Mouse (Mus musculus) neural tube, embryonic 13.5 days (tissue): ENCODE data around the gene Galnt4. TPM values are rescaled to one million over a fixed set of nuclear protein-coding genes. Genes with fewer than 3 reads are reported as not detected.

ENCODE experiments used
- ATAC-seq: fragments of 200-750 bp; cut with Nextera tagmentation; 2 replicates; pipeline ENCODE4 v1.8.0; 2017; ENCODE audit warnings: low read depth, mild to moderate bottlenecking, moderate TSS enrichment, moderate library complexity
- H3K27ac ChIP-seq: fragments of 300-500 bp; sonication (generic); replicated peaks from 2 replicates; pipeline ENCODE4 v1.5.1; 2015; ENCODE audit warnings: moderate library complexity, mild to moderate bottlenecking, inconsistent platforms
- H3K27me3 ChIP-seq: fragments of 300-500 bp; sonication (generic); 2 replicates; pipeline ENCODE4 v1.6.1; 2015; ENCODE audit warnings: mild to moderate bottlenecking, inconsistent platforms
- H3K36me3 ChIP-seq: fragments of 300-500 bp; sonication (generic); 2 replicates; pipeline ENCODE4 v1.6.1; 2015; ENCODE audit warnings: mild to moderate bottlenecking, inconsistent platforms
- H3K4me1 ChIP-seq: fragments of 300-500 bp; sonication (generic); replicated peaks from 2 replicates; pipeline ENCODE4 v1.6.1; 2015; ENCODE audit warnings: inconsistent platforms
- H3K4me2 ChIP-seq: fragments of 300-500 bp; sonication (generic); 2 replicates; pipeline ENCODE4 v1.6.1; 2015; ENCODE audit warnings: inconsistent platforms, mild to moderate bottlenecking, moderate library complexity
- H3K4me3 ChIP-seq: fragments of 300-500 bp; sonication (generic); 2 replicates; pipeline ENCODE4 v1.5.1; 2015; ENCODE audit warnings: mild to moderate bottlenecking, inconsistent platforms
- H3K9ac ChIP-seq: fragments of 300-500 bp; sonication (generic); 2 replicates; pipeline ENCODE4 v1.6.1; 2015; ENCODE audit warnings: moderate library complexity, mild to moderate bottlenecking, inconsistent platforms
- H3K9me3 ChIP-seq: fragments of 300-500 bp; sonication (generic); 2 replicates; pipeline ENCODE4 v1.6.1; 2016; ENCODE audit warnings: inconsistent platforms
- whole genome bisulfite sequencing: fragments of 180-500 bp; shearing (Covaris S2); methylation state at CpG from one replicate; pipeline ENCODE4 v1.1.7; 2015; 5-methylcytosine and 5-hydroxymethylcytosine counted together
- polyA plus RNA-seq: library from polyadenylated mRNA; unstranded; fragments of >200 nt; fragmentation: Nextera tagmentation; extraction: Ambion mirVana; gene quantifications from 2 replicates; pipeline ENCODE4 v1.2.1, GENCODE M21; 2015

Gene Galnt4
- 3.0 and 3.7 TPM in 2 replicates for polyA plus RNA-seq

DNA sequence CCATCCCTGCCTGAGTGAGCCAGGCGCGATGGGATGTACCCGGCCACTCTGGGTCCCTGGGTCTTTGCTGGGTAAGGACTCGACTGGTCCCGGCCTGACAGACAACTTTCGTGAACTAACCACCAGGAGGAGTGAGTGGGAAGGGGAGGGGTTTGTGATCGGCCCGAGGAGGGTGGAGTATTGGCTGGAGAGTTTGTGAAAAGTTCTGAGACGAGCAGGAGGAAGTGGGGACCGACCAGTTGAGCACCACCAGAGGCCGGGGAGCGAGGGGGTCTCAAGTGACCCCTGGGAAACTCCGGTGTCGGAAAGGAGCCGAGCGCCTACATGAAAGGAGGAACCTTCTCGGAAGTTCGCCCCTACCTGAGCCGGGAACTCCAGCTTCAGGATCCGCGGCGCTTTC is at the start of gene Galnt4:
Gene Galnt4 (plus strand): TSS at position 196 of the 400 bp plus-strand sequence.
- Histone ChIP-seq H3K9ac (peak within 1 kb of the TSS; percentile 94), H3K4me3 (peak within 1 kb of the TSS; percentile 95), H3K27me3 (no peaks in the 10 kb centered on the region), H3K4me1 (peaks cover 44% of the 10 kb centered on the region), H3K36me3 (peaks cover 21% of the 10 kb centered on the region), H3K27ac (peak within 1 kb of the TSS; percentile 95), H3K4me2 (peak within 1 kb of the TSS; percentile 91), H3K9me3 (no peaks in the 10 kb centered on the region)
- WGBS: under 1% methylated on average over 22 of the region's 22 CpGs
- ATAC-seq: peak; percentile 57

DNA sequence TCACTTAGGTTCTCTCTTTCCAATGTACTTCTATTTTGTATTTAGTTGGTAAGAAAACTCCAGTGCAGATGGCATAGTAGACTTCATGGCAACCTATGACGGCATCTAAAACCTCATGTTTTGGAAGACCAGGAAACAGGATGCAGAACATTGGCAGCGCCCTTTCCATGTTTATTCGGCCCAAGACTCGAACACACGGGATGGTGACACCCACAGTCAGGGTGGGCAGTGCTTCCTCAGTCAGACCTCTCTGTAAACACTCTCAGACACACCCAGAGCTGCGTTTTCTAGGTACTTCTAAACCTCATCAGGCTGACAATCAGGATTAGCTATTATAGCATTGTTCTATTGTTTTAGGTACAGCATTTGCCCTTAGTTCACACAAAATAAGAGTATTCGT is 47.4 kb upstream of the Galnt4 start:
- ATAC-seq: no peak
- Histone ChIP-seq H3K27ac (no peak overlapping the region), H3K4me2 (no peak overlapping the region), H3K9ac (no peak overlapping the region), H3K4me1 (no peaks in the 10 kb centered on the region), H3K36me3 (no peaks in the 10 kb centered on the region), H3K27me3 (no peaks in the 10 kb centered on the region), H3K9me3 (no peaks in the 10 kb centered on the region), H3K4me3 (no peak overlapping the region)
- 93% methylated on average over 7 of the region's 7 CpGs for WGBS

DNA sequence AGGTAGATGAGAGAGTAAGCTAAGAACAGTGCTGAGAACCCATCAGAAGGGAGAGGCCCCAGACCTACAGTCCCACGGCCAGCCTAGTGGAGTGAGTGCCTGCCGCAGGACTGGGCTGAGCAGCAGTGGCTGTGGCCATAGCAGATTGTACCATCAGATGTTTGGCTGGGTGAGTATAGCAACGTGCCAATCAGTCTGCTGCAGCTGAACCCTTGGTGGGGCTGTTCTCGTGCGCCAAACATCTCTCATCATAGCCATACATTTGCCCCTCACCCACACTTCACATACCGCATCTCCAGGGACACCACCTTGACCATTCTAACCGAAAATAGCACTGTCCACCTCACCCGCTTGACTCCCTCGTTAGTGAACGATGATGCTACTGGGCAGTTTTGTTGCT is 46.5 kb upstream of the Galnt4 start:
- ATAC-seq: no peak
- Histone ChIP-seq H3K4me2 (no peak overlapping the region), H3K27me3 (no peaks in the 10 kb centered on the region), H3K4me1 (no peaks in the 10 kb centered on the region), H3K36me3 (no peaks in the 10 kb centered on the region), H3K4me3 (no peak overlapping the region), H3K9me3 (no peaks in the 10 kb centered on the region), H3K27ac (no peak overlapping the region), H3K9ac (no peak overlapping the region)
- WGBS: 93% methylated on average over 10 of the region's 10 CpGs

DNA sequence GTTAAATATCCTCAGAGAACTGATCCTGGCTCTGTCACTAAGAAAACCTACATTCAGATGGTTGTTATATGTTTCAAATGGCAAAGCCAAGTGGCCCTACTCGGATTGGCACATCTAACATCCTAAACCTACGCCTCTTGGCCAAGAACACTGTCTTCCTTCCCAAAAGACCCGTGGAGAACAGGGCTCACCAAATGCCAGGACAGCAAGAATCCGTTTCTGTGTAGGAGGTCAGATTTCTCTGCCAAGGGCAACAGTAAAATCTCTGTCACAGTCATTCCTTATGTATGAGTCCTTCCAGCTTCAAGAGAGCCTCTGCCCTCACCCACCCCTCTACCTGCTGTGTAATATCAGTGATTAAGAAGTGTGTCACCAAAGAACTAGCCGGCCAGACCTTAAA is 45.4 kb upstream of the Galnt4 start:
- WGBS: 79% methylated on average over 5 of the region's 5 CpGs

DNA sequence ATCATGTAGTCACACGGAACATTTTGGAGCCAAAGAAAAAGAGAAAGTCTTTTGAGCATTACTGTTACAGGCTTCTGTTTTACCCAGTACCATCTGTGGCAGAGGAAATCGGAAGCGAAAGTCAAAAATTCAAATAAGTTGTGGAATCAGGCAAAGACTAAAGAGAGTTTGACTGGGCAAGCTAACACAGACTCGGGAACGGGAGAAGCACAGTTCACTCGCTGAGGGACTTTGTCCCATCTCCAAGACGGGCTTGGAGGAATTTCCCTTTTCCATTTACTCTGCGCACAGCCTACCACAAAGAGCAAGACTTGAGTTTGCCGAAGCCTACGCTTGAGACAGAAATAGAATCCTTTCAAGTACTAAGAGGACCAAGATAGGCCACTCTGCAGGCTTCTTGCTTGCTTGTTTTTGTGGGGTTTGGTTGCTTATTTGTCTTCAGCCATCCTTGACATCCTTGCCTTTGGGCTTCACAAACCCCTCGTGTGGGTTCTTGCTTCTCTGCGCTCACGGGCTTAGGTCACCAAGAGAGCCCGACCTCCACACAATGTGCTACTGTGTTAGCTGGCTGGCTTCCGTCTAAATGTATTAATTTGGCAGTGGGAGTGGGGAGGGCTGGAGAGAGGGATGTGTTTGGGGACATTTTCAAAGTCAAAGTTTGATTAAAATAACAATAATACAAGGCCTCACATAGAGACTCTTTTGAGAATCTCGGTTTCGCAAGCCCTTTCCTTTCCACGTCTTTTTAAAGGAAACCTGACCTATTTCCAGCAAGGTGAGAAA is 31.7 kb upstream of the Galnt4 start:
- no peak for ATAC-seq
- H3K9me3 ChIP-seq: no peaks in the 10 kb centered on the region
- WGBS: 79% methylated on average over 18 of the region's 18 CpGs
- H3K4me1 ChIP-seq: no peaks in the 10 kb centered on the region
- H3K4me3 ChIP-seq: no peak overlapping the region
- no peak overlapping the region for H3K27ac ChIP-seq
- H3K27me3 ChIP-seq: no peaks in the 10 kb centered on the region
- H3K9ac ChIP-seq: no peak overlapping the region
- H3K4me2 ChIP-seq: no peak overlapping the region
- no peaks in the 10 kb centered on the region for H3K36me3 ChIP-seq

More for the DNA sequence above, 45.4 kb upstream of the Galnt4 start:
- Histone ChIP-seq H3K27me3 (no peaks in the 10 kb centered on the region), H3K9ac (no peak overlapping the region), H3K27ac (no peak overlapping the region), H3K4me1 (no peaks in the 10 kb centered on the region), H3K4me2 (no peak overlapping the region), H3K36me3 (no peaks in the 10 kb centered on the region), H3K9me3 (no peaks in the 10 kb centered on the region), H3K4me3 (no peak overlapping the region)
- no peak for ATAC-seq

DNA sequence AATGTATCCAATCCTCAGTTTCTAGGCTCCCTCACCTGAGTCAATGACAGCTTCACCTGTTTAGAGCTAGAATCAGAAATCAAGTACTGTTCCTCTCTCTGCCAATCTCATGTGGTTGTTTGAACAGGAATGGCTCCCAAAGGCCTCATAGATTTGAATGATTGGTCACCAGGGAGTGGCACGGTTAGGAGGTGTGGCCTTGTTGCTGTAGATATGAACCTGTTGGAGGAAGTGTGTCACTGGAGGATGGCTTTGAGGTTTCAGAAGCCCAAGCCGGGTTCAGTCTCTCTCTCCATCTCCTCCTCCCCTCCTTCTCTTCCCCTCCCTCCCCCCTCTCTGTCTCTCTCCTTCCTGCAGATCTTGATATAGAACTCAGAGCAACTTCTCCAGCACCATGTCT is 29.3 kb upstream of the Galnt4 start:
- whole genome bisulfite sequencing: 87% methylated on average over 2 of the region's 2 CpGs
- ATAC-seq: no peak
- Histone ChIP-seq H3K4me2 (no peak overlapping the region), H3K9me3 (no peaks in the 10 kb centered on the region), H3K4me1 (no peaks in the 10 kb centered on the region), H3K36me3 (no peaks in the 10 kb centered on the region), H3K27ac (no peak overlapping the region), H3K27me3 (no peaks in the 10 kb centered on the region), H3K9ac (no peak overlapping the region), H3K4me3 (no peak overlapping the region)

DNA sequence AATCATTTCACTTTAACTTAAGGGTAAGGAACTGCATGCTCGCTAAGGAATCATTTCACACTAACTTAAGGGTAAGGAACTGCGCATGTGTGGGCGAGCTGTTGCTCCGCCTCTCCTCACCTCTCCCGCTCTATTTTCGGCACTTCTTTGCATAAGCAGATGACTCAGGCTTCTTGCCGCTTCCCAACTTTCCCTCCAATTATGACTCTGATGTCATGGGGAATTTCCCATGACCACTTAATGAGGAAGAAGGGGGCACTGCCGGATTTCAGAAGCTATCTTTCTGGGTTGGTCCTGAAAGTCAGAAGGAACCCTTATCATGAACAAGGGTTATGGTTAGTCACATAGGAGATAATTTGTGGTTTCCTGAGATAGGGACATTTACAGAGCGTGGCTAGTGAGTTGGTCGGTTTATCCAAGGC is 26.4 kb upstream of the Galnt4 start:
- no peaks in the 10 kb centered on the region for H3K9me3 ChIP-seq
- H3K4me2 ChIP-seq: no peak overlapping the region
- H3K27me3 ChIP-seq: no peaks in the 10 kb centered on the region
- no peak for ATAC-seq
- no peak overlapping the region for H3K27ac ChIP-seq
- no peaks in the 10 kb centered on the region for H3K36me3 ChIP-seq
- H3K4me3 ChIP-seq: no peak overlapping the region
- H3K9ac ChIP-seq: no peak overlapping the region
- 91% methylated on average over 10 of the region's 10 CpGs for WGBS
- H3K4me1 ChIP-seq: 0 out of 2 replicates have a peak, but pooled peaks cover 4% of the 10 kb centered on the region

DNA sequence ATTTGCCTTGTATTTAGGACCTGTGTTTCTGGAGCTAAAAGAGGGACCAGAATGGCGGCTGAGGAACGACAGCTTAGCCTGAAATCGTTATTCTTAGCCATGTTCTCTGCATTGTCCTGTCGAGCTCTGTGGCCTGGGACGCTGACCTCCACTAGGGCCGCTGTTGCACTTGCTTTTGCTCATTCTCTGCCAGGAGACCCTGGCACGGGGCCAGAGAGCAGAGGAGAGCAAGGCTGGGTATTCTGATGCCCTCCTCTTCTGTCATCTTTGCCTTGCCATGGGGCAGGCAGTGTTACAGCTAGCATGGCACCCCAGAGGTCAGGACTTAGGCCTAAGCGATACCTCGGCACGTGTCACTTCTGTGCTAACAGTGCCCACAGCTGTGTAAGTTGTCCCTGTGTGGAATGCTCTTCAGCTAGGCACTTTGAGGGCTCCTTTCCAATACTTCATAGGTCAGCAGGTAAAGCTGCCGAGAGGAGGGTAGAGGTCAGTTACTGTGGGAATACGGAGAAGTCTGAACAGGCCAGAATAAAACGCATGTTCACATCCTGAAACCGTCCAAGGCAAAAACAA is 24.4 kb upstream of the Galnt4 start:
- WGBS: 91% methylated on average over 14 of the region's 14 CpGs
- no peak overlapping the region for H3K9ac ChIP-seq
- no peak overlapping the region for H3K27ac ChIP-seq
- ATAC-seq: no peak
- no peaks in the 10 kb centered on the region for H3K9me3 ChIP-seq
- H3K4me1 ChIP-seq: 0 out of 2 replicates have a peak, but pooled peaks cover 4% of the 10 kb centered on the region
- no peaks in the 10 kb centered on the region for H3K27me3 ChIP-seq
- no peak overlapping the region for H3K4me2 ChIP-seq
- no peaks in the 10 kb centered on the region for H3K36me3 ChIP-seq
- H3K4me3 ChIP-seq: no peak overlapping the region

DNA sequence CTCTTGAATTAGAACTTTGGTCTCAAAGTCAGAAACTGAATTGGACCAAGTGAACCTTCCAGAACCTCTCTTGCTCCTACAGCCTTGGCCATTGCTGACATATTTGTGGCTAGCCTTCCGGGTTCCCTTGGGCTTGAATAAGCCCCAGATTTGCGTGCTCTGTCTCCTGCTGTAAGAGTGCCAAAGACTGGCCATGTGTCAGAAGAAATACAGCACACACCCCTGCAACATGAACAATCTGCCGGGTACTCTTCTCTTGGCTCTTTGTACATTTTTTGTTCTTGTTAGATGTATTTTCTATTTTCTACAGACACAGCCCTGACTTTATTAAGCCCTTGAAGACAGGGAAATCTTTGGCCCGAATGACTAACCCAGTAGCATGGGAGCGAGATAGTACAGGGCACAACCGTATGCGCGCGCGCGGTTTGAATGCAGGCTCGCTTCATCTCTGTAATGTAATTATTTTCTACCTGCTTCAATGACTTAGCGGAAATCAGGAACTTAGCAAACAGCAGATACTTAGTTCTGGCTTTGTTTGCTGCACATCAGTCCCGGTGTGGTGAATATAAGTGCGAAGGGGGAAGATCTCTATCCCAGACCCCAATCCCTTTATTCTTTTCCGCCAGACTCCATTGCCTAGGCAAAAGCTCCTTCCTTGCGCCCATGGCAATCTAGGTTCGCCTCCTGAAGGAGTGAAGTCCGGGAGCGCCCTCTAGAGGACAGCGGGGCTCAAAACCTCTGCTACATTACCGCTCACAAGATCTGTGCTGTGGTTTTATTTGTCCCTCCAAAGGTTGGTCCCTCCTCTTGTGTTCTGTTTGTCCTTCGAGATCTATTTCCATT is 23.3 kb upstream of the Galnt4 start:
- ATAC-seq: peak; percentile 93
- H3K27ac ChIP-seq: no peak overlapping the region
- peak overlapping the region; percentile 34 for H3K4me2 ChIP-seq
- WGBS: 47% methylated on average over 23 of the region's 23 CpGs
- no peaks in the 10 kb centered on the region for H3K9me3 ChIP-seq
- no peak overlapping the region for H3K9ac ChIP-seq
- no peak overlapping the region for H3K4me3 ChIP-seq
- H3K4me1 ChIP-seq: 0 out of 2 replicates have a peak, but pooled peaks cover 4% of the 10 kb centered on the region
- H3K36me3 ChIP-seq: no peaks in the 10 kb centered on the region
- H3K27me3 ChIP-seq: no peaks in the 10 kb centered on the region

DNA sequence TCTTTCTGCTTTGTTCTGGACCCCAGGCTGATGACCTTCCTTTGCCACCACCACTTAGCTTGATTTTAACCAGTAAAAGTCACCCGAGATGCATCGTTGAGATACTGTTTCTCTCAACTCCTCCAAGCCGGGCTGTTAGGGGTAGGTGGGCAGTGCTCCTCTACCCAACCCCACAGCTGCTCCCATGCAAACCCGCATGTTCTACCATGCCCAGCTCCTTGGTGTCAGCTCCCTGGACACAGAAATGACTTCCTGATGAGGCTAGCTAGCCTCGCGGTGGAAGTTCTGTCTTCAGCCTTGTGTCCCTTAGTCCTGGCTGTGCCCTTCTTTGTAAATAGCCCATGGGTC is 22.7 kb upstream of the Galnt4 start:
- Histone ChIP-seq H3K9me3 (no peaks in the 10 kb centered on the region), H3K4me3 (no peak overlapping the region), H3K9ac (no peak overlapping the region), H3K4me1 (0 out of 2 replicates have a peak, but pooled peaks cover 4% of the 10 kb centered on the region), H3K36me3 (no peaks in the 10 kb centered on the region), H3K27me3 (no peaks in the 10 kb centered on the region), H3K4me2 (no peak overlapping the region; the same call in 1 of the 2 replicates), H3K27ac (no peak overlapping the region)
- WGBS: 66% methylated on average over 6 of the region's 6 CpGs
- peak; percentile 19; the same call in 1 of the 2 replicates for ATAC-seq

DNA sequence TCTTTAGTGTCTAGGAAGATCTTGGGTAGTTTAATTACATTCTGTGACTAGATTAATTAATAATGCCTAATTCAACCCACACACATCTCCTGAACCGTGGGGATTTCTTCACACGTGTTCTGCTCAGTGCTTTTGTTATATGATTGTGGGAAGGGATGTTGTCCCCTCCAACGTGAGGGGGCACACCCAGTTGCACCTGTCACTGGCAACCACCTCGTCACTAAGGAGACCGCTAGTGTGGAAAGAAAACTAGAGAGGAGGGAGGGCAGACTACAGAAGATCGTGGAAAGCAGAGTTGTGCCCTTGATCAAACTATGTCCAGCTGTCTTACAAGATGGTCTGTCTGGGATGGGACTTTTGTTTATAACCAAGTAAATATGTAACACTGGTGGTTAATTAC is 21.9 kb upstream of the Galnt4 start:
- 73% methylated on average over 6 of the region's 6 CpGs for WGBS
- no peak for ATAC-seq
- no peaks in the 10 kb centered on the region for H3K36me3 ChIP-seq
- H3K9ac ChIP-seq: no peak overlapping the region
- no peaks in the 10 kb centered on the region for H3K9me3 ChIP-seq
- H3K27me3 ChIP-seq: no peaks in the 10 kb centered on the region
- 0 out of 2 replicates have a peak, but pooled peaks cover 4% of the 10 kb centered on the region for H3K4me1 ChIP-seq
- no peak overlapping the region for H3K4me2 ChIP-seq
- H3K27ac ChIP-seq: no peak overlapping the region
- H3K4me3 ChIP-seq: no peak overlapping the region

DNA sequence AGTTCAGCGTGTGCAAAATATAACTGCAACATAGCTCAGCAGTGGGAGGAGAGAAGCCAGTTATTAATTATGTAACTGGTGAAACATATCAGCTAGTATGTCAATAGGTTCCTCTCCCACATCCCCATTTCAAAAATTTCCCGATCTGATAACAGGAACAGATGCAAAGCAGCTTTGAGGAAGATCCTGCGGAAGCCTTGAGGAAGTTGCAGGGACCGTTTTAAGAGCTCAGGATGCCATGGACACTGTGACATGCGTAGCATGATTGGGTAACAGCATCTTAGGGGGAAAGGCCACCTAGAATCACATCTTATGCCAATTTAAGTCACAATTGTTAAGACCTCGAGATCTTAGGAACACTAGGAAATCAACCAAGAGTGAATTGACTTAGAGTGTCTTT is 18.1 kb upstream of the Galnt4 start:
- H3K4me1 ChIP-seq: no peaks in the 10 kb centered on the region
- H3K27me3 ChIP-seq: no peaks in the 10 kb centered on the region
- 90% methylated on average over 6 of the region's 6 CpGs for WGBS
- H3K36me3 ChIP-seq: no peaks in the 10 kb centered on the region
- no peak for ATAC-seq
- no peak overlapping the region for H3K4me3 ChIP-seq
- H3K9me3 ChIP-seq: no peaks in the 10 kb centered on the region
- no peak overlapping the region for H3K9ac ChIP-seq
- H3K27ac ChIP-seq: no peak overlapping the region
- no peak overlapping the region for H3K4me2 ChIP-seq
